Mouse (Mus musculus): Measurements from ENCODE around the gene A630095N17Rik. TPM values are rescaled to one million over a fixed set of nuclear protein-coding genes. Genes with fewer than 3 reads are reported as not detected.

A630095N17Rik gene
- total RNA-seq (2021), result not detected
- long read RNA-seq, experiment 1, result 0 reads
- long read RNA-seq, experiment 2, result 0 reads

DNA sequence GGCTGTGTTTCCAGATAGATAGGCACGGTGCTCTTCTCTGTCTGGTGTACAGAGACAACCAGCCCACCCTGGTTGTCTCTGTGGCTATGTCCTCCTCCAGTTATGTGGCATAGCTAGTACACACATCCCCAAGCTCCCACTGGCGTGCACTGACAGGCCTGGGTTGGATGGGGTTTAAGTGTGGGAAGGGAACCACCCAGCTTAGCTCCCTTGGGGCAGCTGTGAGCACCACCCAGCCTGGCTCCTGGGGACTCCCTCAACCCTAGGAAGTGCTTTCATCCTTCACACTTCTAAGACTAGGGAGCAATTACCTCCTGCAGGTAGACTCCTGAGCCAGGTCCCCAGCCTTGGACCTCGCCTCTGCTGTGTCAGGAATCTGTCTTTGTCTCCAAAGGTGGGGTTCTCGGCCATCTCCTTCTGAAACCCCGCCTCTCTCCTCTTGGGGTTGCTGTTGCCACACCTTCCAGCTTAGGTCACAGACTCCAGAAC lies at the start of gene A630095N17Rik:
Gene A630095N17Rik (minus strand): TSS at position 439 of the 489 bp plus-strand sequence.
- DNase-seq, result no peak
- intact Hi-C loops (cut with DNase I), result no loop called here

DNA sequence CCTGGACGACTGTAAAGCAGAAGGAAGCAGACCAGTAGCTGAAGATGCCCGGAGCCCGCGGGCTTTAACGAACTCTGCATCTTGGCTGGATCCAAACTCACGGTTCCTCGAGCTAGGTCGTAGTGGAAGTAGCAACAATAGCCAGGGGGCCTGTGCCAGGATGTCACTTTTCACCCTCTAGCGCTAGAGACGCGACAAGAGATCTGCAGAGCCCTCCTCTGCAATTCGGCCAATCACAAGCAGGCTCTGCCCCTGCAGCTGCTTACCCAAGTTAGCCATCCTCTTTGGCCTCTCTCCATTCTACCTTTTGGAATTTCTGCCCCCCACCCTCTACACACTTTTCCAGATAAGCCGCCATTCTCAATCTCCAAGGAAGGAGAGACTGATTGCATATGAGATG lies 46.3 kb upstream of the A630095N17Rik start, which contains the start of gene Resp18:
Gene Resp18 (minus strand): TSS at position 188 of the 400 bp plus-strand sequence.
- DNase-seq, result no peak
- intact Hi-C loops (cut with DNase I), result no loop called here

DNA sequence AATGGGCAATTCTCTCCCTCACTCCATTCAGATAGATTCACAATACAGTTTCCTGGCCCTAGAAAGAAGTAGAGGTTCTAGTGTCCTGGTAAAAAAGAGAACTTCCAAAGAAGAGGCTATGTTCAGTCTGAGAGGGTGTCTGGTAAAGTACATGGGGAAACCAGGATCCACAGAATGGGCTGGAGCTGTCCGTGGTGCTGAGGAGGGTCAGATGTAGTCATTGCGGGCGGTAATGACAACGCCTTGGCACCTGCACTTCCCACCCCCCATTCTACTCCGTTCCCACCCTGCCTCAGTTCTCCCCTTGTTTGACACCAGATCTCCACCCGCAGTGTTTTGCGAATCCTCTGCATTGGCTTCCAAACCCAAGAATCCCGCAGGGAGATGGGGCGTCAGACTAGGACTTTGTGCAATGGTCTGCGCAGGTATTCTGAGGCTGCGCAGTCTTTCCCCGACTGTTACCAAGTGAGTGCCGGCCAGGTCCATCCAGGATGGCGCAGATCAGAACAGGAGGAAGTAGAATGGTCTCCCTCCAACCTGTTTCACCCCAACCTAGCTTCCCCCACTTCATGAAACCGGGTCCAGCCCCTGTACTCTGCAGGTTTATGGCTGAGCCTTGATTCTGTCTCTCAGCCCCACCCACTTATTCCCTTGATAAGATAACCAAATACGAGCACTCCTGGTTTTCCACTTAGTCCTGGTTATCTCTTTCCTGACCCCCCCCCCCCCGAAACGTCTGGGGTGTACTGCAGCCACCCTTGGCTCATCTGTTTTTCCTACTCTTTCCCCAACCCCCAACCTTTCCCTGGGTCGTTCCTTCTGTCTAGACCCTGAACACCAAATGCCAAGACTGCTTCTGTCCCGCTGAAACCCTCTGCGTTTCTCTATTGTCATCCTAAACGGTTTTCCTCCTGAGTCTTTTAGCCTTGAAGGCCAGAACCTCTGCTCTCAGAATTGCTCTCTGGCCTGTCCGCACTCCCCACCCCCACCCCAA lies 45.6 kb upstream of the A630095N17Rik start:
- intact Hi-C loops (cut with DNase I), result loop anchor here (2.0 kb wide), 1 partner anchor 15 kb away; no protein-coding TSS in a partner anchor
- no peak for DNase-seq

DNA sequence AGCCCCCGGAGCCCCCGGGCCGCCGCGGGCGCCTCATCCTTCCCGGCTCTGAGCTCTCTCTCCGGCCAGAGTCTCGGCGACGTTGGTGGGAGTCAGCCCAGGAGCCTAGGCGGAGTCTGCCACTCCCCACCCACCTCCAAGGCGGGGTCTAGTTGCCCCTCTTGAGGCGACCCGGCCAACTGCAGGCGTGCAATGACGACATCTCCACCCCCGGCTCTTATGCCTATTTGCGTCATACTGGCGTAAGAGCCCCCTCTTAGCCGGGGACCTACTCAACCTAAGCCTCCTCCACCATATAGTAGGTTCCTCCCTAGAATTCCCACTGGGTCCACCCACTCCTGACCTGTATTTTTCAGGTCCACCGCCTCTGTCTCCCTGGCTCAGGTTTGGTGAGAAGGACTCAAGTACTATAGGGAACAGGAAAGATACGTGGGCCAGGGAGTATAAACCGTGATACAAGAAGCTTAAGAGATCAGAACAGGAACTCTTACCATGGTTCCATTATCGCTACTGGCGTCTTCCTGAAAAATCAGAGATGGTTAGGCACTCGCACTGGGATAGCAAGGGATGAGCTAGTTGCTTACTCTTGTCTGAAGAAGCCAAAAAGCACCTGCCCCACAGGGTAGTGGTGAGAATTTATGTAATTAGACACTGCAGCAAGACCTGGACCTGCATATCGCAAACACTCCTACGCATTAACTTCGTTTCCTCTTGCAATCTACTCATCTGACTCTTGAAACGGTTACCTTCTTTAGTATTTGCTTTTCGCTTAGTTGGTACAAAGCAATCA lies 32.4 kb upstream of the A630095N17Rik start, which contains the start of gene Ptprn:
Gene Ptprn (minus strand): TSS at position 412 of the 790 bp plus-strand sequence.
- intact Hi-C loops (cut with DNase I), result no loop called here
- DNase-seq, result no peak

DNA sequence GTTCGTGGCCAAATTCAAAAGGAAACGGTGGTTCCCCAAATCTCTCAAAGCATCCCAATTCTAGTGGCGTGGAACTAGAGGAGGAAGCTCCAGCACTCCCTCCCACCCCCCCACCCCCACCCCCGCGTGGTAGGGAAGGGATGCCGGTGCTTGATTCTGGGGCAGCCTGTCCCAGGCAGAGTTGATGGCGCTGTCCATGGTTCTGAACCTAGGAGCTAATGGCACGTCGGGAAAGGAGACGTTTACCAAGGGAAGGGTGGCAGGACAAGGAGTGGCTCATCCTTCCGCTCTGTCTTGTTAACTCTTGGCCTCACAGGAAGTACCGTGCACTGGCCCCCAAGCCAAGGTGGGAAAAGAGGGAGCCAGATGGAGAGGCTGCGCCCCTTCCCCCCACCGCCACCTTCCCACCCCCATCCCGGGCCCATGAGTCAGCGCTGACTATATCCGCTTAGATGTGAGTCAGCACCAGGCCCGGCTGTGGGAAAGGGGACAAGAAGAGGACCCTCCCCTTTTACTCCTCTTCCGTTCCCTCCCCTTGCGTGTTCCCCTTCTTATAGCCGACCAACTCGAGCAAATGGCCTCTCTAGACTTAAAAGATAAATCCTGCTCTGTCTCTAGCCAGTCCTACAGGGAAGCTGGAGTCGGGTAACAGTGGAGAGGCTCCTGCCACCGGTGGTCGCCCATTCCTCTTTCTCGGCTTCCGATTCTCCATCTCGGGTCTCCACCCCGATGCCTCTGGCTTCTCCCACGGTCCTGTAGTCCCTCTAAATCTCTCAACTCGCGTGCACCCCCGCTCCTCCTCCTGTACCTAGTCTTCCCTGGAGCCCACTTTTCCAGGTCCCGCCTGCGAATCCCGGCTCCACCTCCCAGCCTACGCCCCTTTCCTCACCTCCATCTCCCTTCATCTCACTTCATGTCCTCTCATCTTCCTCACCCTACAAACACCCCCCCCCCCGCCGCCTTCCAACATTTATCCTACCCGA lies 31.4 kb upstream of the A630095N17Rik start:
- DNase-seq, result peak in 1 of 2 experiments; percentile 40
- intact Hi-C loops (cut with DNase I), result loop anchor here (2.0 kb wide), 1 partner anchor 14 kb away; no protein-coding TSS in a partner anchor

DNA sequence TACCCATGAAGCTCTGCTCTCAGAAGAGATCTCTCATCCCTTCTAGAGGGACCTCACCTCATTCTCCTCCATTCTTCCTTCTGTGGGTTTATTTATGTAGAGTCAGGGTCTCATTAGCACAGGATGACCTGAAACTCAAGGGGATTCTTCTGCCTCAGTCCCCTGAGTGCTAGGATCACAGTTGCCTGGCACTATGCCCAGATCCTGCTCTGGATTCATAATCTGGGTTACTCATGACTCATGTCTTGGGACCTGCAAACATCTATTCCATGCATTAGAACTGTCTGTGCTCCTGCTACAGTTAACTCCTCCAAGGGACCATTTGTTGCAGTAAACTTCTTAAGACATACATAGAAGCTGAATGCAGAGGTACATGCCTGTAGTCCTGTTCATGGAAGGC lies 29.4 kb upstream of the A630095N17Rik start:
- intact Hi-C loops (cut with DNase I), result no loop called here
- DNase-seq, result no peak

DNA sequence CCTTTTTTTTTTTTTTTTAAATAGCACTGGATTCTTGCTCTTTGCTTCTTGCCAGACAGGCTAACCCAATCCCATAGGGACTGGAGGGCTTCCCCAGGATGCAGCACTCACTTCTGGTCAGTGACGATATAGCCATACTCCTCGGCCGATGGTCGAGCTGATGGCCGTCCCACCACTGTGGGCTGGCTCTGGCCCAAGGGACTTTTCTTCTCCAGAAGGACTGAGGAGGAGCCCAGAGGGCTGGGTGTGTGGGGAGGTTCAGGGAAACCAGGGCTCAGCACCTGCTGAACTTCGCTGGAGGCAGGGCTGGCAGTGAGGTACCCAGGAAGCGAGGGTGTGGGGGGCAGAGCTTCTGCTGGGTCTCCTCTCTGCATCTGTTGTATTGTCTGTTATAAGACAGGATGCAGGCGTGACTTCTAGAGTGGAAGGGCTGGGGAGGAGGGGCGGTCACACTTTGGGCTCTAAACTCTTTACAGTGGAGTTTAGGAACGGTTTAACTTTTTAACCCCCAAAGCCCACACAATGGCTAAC lies 23.7 kb upstream of the A630095N17Rik start:
- intact Hi-C loops (cut with DNase I), result loop anchor here (5.0 kb wide), 1 partner anchor 308 kb away; no protein-coding TSS in a partner anchor

DNA sequence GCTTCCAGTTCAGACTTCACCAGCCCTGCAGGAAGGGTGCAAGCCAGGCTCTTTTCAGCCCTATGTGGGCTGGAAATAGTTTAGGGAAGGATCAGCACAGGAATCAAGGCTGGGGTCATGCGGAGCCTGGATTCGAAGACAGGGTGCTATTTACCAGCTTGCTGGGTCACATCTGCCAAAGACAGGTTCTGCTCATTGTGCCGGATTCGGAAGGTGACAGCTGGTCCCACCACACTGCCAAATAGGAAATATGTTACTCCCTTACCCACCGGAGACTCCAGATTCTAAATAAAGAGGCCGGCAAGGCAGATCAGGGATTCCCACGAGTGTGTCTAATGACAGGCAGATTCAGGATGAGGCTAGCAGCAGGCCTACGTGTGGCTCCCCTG lies 22.7 kb upstream of the A630095N17Rik start:
- intact Hi-C loops (cut with DNase I), result loop anchor here (5.0 kb wide), 2 partner anchors 63 to 307 kb away; partner anchors contain the start of gene Dnpep

More for the DNA sequence above, 23.7 kb upstream of the A630095N17Rik start:
- DNase-seq, result no peak

DNA sequence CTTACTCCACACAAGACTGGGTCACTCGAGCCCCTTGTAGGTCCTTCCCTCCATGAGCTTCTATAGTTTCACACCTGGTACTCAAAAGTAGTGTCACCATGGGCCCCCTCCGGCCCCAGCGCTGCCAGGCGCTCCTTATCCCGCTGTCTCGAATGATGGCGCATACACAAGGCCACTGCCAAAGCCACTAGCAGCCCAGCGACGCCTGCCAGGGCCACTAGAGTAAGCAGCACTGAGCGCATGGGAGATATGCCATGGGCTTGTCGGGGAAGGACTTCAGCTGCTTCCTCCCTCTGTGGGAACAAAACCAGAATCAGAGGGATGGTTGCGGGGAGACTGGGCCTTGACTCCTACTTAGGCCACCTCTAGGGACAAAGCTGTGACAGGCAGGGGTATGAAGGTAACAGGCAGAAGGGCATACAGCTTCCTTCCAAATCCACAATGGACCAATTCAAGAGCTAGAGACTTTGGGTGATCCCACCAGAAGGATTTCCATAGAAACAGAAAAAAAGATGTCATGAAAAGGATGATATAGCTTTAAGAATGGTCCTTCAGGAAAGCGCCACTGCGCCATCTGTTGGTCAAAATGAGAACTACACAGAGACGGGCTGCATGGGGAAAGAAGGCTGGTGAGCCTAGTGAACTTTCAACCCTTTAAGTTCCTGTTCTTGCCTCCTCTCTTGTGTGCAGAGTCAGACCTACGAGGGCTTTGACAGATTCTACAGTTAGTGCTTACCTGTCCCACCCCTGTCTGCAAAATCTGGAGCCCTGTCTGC lies 22.1 kb upstream of the A630095N17Rik start:
- peak; percentile 72 to 73 for DNase-seq
- intact Hi-C loops (cut with DNase I), result loop anchor here (5.0 kb wide), 1 partner anchor 63 kb away; the partner anchor contains the start of gene Dnpep

More for the DNA sequence above, 22.7 kb upstream of the A630095N17Rik start:
- DNase-seq, result no peak

DNA sequence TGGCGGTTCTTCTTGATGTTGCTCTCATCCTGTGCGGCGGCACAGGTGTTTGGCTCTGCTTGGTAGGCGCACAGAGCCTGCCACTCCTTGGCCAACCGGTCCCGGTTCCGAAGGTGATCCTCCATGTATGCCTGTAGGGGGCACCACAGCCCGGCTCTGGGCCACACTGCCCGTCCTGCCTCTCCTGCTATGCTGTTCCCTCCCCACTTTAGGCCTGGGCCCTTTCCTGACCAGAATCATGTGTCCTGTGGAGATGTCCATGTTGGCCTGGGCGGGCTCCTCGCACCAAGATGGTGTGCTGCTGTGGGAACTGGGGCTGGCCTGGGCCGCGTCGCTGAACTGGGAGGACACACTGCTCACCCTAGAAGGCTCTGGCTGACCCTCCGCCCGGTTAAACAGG lies 21.1 kb upstream of the A630095N17Rik start:
- intact Hi-C loops (cut with DNase I), result loop anchor here (5.0 kb wide), 1 partner anchor 64 kb away; the partner anchor contains the start of gene Dnpep

DNA sequence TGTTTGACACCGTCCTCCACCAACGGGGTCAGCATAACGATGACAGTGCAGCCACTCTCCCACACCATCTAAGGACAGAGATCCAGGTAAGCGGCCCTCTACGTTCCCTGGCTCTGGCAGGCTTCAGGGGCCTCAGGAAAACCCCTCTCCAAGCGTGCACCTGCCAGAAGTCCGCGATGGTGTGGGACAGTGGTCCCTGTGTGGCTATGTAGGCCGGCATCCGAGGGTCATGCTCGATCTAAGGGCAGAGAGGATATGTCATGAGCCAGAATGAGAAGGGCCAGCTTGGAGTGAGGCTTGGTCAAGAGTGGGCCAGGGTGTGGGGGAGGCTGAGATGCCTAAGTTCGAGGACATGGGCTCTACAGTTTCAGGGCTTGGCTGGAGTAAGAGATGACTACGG lies 20.4 kb upstream of the A630095N17Rik start:
- no peak for DNase-seq
- intact Hi-C loops (cut with DNase I), result loop anchor here (5.0 kb wide), 1 partner anchor 65 kb away; the partner anchor contains the start of gene Dnpep

More for the DNA sequence above, 21.1 kb upstream of the A630095N17Rik start:
- DNase-seq, result no peak

DNA sequence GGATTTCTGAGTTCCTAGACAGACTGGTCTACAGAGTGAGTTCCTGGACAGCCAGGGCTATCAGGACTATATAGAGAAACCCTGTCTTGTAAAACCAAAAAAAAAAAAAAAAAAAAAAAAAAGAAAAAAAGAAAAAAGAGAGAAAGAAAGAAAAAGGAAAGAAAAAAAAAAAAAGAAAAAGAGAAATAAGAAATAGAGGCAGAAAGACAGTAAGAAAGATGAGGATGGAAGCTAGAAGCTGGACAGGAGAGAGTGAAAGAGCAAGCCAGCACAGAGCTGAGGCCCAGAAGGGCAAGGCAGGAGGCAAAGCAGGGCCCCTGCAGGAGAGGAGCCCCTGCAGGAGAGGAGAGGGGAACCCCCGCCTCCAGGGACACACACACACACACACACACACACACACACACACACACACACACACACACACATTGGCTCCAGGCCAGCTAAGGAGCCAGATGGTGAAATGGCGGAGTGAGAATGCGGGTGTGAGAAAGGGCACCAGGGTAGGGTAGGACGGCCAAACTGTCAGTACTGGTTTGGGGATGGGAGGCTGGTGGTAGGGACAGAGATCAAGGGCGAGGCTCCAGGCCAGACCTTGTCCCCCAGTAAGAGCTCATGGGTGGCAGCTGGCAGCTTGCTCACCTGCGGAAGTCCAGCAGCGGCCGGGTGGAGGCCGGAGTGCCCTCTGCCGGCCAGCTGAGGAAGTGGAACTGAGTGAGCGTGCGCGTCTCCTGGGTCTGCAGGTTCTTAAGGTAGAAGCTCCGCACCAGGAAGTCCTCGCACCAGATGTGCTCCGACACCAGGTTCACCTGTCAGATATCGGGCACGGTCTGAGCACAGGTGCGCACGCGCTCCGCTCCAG lies 19.4 kb upstream of the A630095N17Rik start:
- DNase-seq, result peak; percentile 60 to 71
- intact Hi-C loops (cut with DNase I), result loop anchor here (5.0 kb wide), 1 partner anchor 66 kb away; the partner anchor contains the start of gene Dnpep

DNA sequence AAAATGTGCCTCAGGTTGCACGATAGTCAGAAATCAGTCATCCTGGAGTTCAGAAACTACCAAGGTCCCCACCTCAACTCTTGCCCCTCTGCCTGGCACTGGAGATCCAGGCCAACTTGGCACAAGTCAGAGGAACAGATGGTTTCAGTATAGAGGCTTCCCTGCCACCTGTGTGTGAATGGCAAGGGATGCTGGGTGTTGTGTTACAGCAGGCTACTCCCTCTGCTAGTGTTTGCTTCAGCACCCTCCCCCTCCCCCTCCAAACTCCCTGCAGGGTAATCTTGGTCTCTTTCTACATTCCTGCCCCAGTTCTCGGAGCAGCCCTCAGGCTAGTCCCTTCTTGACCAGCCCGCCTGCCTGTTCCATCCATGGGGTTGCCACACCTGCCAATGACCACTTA lies 18.6 kb upstream of the A630095N17Rik start:
- DNase-seq, result no peak
- intact Hi-C loops (cut with DNase I), result loop anchor here (5.0 kb wide), 1 partner anchor 67 kb away; the partner anchor contains the start of gene Dnpep

DNA sequence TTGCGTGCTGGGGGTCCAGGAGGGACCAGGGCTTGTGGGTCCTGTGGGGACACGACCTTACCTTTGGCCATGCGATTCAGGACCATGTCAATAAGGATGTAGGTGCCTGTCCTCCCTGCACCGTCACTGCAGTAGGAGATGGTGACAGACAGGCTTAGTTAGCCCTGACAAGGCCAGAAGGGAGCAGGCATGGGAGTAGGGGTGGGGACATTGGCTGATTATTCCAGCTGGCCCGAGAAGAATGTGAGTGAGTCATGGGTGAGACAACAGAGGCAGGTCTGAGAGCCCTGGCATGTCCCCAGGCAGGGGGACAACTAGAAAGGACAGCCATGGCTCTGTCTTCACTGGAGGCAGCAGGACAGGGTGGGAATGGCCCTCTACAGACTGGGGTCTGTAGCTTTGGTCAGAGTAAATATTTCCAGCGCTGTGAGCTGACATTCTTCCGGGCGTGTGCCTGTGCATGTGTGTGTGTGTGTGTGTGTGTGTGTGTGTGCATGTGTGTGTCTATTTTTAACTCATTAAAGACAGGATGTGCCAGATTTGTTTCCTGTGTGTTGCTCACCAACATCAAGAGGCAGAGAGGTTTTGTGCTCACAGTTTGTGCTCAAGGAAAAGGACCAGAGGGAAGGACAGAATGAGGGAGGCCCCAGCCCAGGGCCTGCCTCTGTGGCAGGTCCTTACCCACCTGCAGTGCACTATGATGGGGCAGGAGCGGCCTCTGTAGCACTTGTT lies 16.3 kb upstream of the A630095N17Rik start:
- intact Hi-C loops (cut with DNase I), result no loop called here
- peak in 1 of 2 experiments; percentile 45 for DNase-seq

DNA sequence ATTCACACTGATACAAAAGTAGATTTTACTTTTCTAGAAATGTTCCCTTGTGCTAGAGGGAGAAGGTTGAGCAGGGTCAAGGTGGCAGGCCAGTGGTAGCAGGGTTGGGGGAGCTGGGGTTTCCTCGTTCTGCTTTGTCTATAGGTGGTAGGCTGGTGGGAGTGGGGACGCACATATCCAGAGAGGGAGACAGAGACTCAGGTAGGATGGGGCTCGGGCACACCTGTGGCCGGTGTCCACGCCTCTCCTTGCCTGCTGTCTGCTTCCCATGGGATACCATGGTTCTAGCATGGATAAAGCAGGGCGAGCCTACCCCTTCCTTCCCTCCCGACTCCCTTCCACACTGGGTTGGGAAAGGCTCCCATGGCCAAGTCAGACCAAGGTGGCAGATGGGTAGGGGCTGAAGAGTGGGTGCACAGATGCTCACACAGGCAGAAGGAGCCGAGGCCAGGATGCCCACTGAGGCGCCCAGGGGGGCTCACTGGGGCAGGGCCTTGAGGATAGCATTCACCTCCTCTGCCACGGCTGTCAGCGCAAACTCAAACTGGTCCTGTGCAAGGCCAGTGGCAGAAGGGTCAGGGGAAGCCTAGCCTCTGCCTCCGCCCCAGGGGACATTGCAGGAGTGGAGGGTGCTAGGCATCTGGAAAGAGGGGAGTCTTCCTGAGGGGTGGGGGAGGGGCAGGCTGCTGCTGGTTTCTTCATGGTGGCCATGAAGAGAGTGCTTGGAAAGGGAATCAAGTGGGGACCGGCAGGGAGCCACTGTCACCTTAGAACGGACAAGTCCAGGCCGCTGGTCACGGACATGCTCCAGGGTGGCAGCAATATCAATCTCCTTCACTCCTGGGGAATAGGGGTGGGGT lies 15.4 kb upstream of the A630095N17Rik start:
- DNase-seq, result no peak
- intact Hi-C loops (cut with DNase I), result no loop called here
